Mouse (Mus musculus): ENCODE results near the gene Olfr275. TPM values are rescaled to one million over a fixed set of nuclear protein-coding genes. Genes with fewer than 3 reads are reported as not detected.

Gene Olfr275
- not detected in 2 replicates for total RNA-seq (2012; rRNA removed)
- not detected for polyA plus RNA-seq (2012; ENCODE audit: insufficient read depth in 1 of 2, insufficient read length in 2 of 2, low read depth in 1 of 2, low replicate concordance in 2 of 2, missing spikeins in 1 of 2)

DNA sequence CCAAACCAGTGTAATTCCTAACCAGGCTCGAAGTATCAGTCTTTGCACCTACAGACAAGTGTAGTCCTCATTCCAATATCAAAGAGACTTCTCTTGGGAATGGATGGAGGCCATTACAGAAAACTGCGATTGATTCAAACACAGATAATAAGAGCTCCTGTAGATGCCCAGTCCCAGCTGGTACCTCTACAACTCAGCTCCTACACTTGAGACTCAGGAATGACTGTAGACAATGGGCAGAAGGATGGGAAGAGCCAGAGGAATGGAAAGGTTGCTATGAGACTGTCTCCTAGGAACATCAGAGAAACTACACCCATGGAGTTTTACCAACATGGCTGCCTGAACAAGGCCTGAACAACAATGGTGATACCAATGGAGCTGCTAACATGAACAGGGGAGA, at the start of gene Olfr275:
Olfr275 (plus strand) TSS at position 301 of the 400 bp plus-strand sequence.
- H3K9me3 ChIP-seq (replicated peaks; ENCODE audit: insufficient read depth, low read length) = no peaks in the 10 kb centered on the region
- no peak within 1 kb of the TSS for H3K27ac ChIP-seq (ENCODE audit: control insufficient read depth, low read depth, low read length)
- no peaks in the 10 kb centered on the region for H3K4me1 ChIP-seq (ENCODE audit: control insufficient read depth in 1 of 2, insufficient read depth in 2 of 2, low read length in 2 of 2)
- no peaks in the 10 kb centered on the region for H3K36me3 ChIP-seq (ENCODE audit: control insufficient read depth in 1 of 2, insufficient read depth in 2 of 2, low read length in 2 of 2)
- no peaks in the 10 kb centered on the region; a peak in 1 of 4 replicates for H3K27me3 ChIP-seq (ENCODE audit: control insufficient read depth in 1 of 2, insufficient read depth in 2 of 2, low read length in 2 of 2)
- DNase-seq (ENCODE audit: low read depth, low spot score) = no peak
- no peak for TF ChIP-seq ZKSCAN1 (IDR thresholded peaks at IDR 0.05; ENCODE audit: low read depth, low read length)
- no peak for TF ChIP-seq E2F4 (IDR thresholded peaks at IDR 0.05; ENCODE audit: borderline replicate concordance, low read depth, low read length)
- TF ChIP-seq ZC3H11A (IDR thresholded peaks at IDR 0.05; ENCODE audit: low read depth, low read length) = no peak
- no peak for TF ChIP-seq ELF1 (IDR thresholded peaks at IDR 0.05; ENCODE audit: low read depth, low read length)
- no peak for TF ChIP-seq ETS1 (IDR thresholded peaks at IDR 0.05; ENCODE audit: low read depth, low read length)
- TF ChIP-seq USF2 (IDR thresholded peaks at IDR 0.05; ENCODE audit: borderline replicate concordance in 1 of 2, insufficient read depth in 1 of 2, low read depth in 1 of 2, low read length in 2 of 2) = no peak
- TF ChIP-seq POLR2A (IDR thresholded peaks at IDR 0.05; ENCODE audit: control insufficient read depth in 1 of 2, insufficient read depth in 1 of 2, low read depth in 1 of 2, low read length in 2 of 2, poor library complexity in 1 of 2) = no peak
- TF ChIP-seq HCFC1 (IDR thresholded peaks at IDR 0.05; ENCODE audit: low read depth, low read length) = no peak
- H3K4me3 ChIP-seq (ENCODE audit: control insufficient read depth in 1 of 2, insufficient read depth in 1 of 2, low read depth in 2 of 2, low read length in 2 of 2) = no peak within 1 kb of the TSS
- H3K79me2 ChIP-seq (ENCODE audit: control insufficient read depth, insufficient read depth, low read length, poor library complexity) = no peaks in the 10 kb centered on the region
- no peak within 1 kb of the TSS for H3K9ac ChIP-seq (ENCODE audit: control insufficient read depth, low read depth, low read length, poor library complexity, severe bottlenecking)

DNA sequence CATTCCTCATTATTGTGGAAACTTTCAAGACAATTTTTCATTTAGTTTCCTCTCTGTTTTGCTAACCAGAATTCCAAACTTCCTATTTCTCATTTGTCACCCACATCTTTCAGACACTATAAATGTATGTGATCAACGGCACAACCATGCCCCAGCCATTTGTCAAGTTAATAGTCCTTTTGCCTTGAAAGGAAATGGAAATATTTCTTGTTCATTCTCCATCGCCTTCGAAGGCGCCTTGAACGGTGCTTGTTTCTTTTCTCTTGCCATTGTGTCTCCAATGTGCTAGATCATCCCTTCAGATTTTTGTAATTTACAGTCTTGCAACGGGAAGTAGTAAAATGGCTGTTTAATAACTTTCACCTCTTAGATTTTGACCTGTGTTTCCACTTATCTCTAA, 48.8 kb upstream of the Olfr275 start:
- H3K27me3 ChIP-seq (ENCODE audit: control insufficient read depth in 1 of 2, insufficient read depth in 2 of 2, low read length in 2 of 2) = no peaks in the 10 kb centered on the region
- H3K79me2 ChIP-seq (ENCODE audit: control insufficient read depth, insufficient read depth, low read length, poor library complexity) = no peaks in the 10 kb centered on the region
- H3K36me3 ChIP-seq (ENCODE audit: control insufficient read depth in 1 of 2, insufficient read depth in 2 of 2, low read length in 2 of 2) = no peaks in the 10 kb centered on the region
- no peak overlapping the region for H3K4me3 ChIP-seq (ENCODE audit: control insufficient read depth in 1 of 2, insufficient read depth in 1 of 2, low read depth in 2 of 2, low read length in 2 of 2)
- no peak for DNase-seq (ENCODE audit: low read depth, low spot score)
- no peaks in the 10 kb centered on the region for H3K4me1 ChIP-seq (ENCODE audit: control insufficient read depth in 1 of 2, insufficient read depth in 2 of 2, low read length in 2 of 2)
- H3K27ac ChIP-seq (ENCODE audit: control insufficient read depth, low read depth, low read length) = no peak overlapping the region
- no peak for TF ChIP-seq MYC (IDR thresholded peaks at IDR 0.05; ENCODE audit: low read depth, low read length)
- TF ChIP-seq NELFE (IDR thresholded peaks at IDR 0.05; ENCODE audit: low read depth, low read length) = no peak
- no peak for TF ChIP-seq KAT2A (conservative IDR thresholded peaks at IDR 0.05; ENCODE audit: low read depth, low read length)
- TF ChIP-seq RAD21 (IDR thresholded peaks at IDR 0.05; ENCODE audit: low read depth, low read length) = no peak
- no peak for TF ChIP-seq ZKSCAN1 (IDR thresholded peaks at IDR 0.05; ENCODE audit: low read depth, low read length)
- H3K9me3 ChIP-seq (replicated peaks; ENCODE audit: insufficient read depth, low read length) = no peaks in the 10 kb centered on the region
- H3K9ac ChIP-seq (ENCODE audit: control insufficient read depth, low read depth, low read length, poor library complexity, severe bottlenecking) = no peak overlapping the region

DNA sequence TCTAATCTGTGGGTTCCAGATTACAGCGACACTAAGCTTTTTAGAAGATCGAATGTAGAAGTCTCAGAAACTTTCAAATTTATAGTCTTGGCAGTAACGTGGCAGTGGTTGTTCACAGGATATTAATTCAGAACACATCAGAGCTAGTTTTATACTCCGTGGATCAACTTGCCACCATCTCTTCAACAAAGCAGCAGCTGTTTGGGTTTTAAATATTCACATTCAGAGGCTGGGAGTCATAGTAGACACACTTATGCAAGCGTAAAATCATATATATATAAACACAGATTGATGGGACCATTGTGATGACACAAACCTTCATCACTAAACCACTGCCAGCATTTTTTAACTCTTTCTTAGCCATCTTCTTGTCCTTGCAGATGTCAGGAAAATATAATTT, 42.2 kb upstream of the Olfr275 start:
- H3K27ac ChIP-seq (ENCODE audit: control insufficient read depth, low read depth, low read length) = no peak overlapping the region
- H3K36me3 ChIP-seq (ENCODE audit: control insufficient read depth in 1 of 2, insufficient read depth in 2 of 2, low read length in 2 of 2) = no peaks in the 10 kb centered on the region
- no peaks in the 10 kb centered on the region for H3K27me3 ChIP-seq (ENCODE audit: control insufficient read depth in 1 of 2, insufficient read depth in 2 of 2, low read length in 2 of 2)
- no peak overlapping the region for H3K9ac ChIP-seq (ENCODE audit: control insufficient read depth, low read depth, low read length, poor library complexity, severe bottlenecking)
- TF ChIP-seq MAX (IDR thresholded peaks at IDR 0.05; ENCODE audit: low read length) (no peak), USF2 (IDR thresholded peaks at IDR 0.05; ENCODE audit: borderline replicate concordance in 1 of 2, insufficient read depth in 1 of 2, low read depth in 1 of 2, low read length in 2 of 2) (no peak), ZC3H11A (IDR thresholded peaks at IDR 0.05; ENCODE audit: low read depth, low read length) (no peak), NELFE (IDR thresholded peaks at IDR 0.05; ENCODE audit: low read depth, low read length) (no peak), CHD1 (IDR thresholded peaks at IDR 0.05; ENCODE audit: low read depth, low read length) (no peak), E2F4 (IDR thresholded peaks at IDR 0.05; ENCODE audit: borderline replicate concordance, low read depth, low read length) (no peak), ZKSCAN1 (IDR thresholded peaks at IDR 0.05; ENCODE audit: low read depth, low read length) (no peak), RAD21 (IDR thresholded peaks at IDR 0.05; ENCODE audit: low read depth, low read length) (no peak), UBTF (IDR thresholded peaks at IDR 0.05; ENCODE audit: borderline replicate concordance, insufficient read depth, low read depth, low read length) (no peak), TAL1 (IDR thresholded peaks at IDR 0.05; ENCODE audit: low read length) (no peak), TBP (IDR thresholded peaks at IDR 0.05; ENCODE audit: low read depth, low read length) (no peak), POLR2AphosphoS2 (IDR thresholded peaks at IDR 0.05; ENCODE audit: low read length) (no peak), KAT2A (conservative IDR thresholded peaks at IDR 0.05; ENCODE audit: low read depth, low read length) (no peak)
- no peaks in the 10 kb centered on the region for H3K4me1 ChIP-seq (ENCODE audit: control insufficient read depth in 1 of 2, insufficient read depth in 2 of 2, low read length in 2 of 2)
- H3K79me2 ChIP-seq (ENCODE audit: control insufficient read depth, insufficient read depth, low read length, poor library complexity) = no peaks in the 10 kb centered on the region
- H3K4me3 ChIP-seq (ENCODE audit: control insufficient read depth in 1 of 2, insufficient read depth in 1 of 2, low read depth in 2 of 2, low read length in 2 of 2) = no peak overlapping the region
- DNase-seq (ENCODE audit: low read depth, low spot score) = no peak
- H3K9me3 ChIP-seq (replicated peaks; ENCODE audit: insufficient read depth, low read length) = no peaks in the 10 kb centered on the region

All from MEL (cell line).